Mouse (Mus musculus) kidney, adult 10 weeks (tissue): ENCODE measurements around the gene Acad11. TPM values are rescaled to one million over a fixed set of nuclear protein-coding genes. Genes with fewer than 3 reads are reported as not detected.

Experiments
- polyA plus RNA-seq: library from polyadenylated mRNA; stranded (reverse); fragments of 350-450 nt; fragmentation: Illumina TruSeq; extraction: RNeasy Lipid Tissue Mini Kit (QIAGEN cat#74804); gene quantifications from one replicate; pipeline ENCODE4 v1.2.3, GENCODE M21; 2014; ENCODE audit warnings: low read depth, low replicate concordance

Gene Acad11
- 223 TPM for polyA plus RNA-seq

DNA sequence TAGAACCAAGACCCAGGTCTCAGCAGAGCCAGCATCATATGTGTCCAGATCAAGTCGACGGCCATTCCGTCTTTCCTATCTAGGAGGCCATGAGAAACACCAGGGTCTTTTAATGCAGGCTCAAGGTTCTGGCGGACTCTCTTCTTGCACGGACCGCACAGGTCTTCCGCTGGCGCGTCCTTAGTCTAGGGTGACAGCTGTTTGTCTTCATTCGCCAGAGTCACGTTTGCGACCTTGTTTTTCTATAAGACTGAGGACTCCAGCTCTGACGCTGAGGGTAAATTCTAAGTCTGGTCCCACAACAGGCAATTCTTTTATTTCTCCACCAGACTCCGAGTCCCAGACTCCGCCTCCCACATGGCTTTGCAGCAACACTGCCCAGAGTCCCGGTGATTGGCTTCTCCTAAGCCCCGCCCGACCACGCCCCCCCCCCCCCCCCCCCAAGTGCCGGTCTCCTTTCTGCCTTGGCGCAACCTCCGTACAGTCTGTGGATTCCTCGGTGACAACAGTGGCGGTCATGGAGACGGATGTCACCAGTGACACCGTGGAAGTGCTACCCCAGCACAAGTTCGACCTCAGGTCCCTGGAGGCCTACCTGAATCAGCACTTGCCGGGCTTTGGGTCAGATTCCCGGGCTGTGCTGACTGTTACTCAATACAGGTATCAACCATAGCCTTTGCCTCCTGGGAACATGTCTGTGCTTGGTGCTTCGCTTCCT is at the start of gene Acad11:
Gene Acad11 (plus strand): TSS at position 134 of the 718 bp plus-strand sequence.

DNA sequence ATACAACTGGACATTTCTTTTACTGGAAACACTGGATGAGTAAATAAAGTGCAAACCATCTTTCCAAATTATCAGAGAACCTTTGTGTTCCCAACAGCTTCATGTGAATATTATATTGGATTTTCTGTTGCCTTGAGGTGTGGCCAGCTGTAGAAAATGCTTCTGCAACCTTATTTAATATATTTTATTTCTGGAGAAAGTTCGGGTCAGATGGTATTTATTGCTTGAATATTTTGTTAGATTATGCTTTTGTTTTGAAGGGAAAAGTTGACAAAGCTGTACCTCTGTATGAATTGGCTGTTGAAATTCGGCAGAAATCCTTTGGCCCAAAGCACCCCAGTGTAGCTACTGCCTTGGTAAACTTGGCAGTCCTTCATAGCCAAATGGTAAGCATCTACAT is 22.8 kb upstream of the Acad11 start, which contains the start of gene Gm28305:
Gene Gm28305 (plus strand): TSS at position 301 of the 400 bp plus-strand sequence.

DNA sequence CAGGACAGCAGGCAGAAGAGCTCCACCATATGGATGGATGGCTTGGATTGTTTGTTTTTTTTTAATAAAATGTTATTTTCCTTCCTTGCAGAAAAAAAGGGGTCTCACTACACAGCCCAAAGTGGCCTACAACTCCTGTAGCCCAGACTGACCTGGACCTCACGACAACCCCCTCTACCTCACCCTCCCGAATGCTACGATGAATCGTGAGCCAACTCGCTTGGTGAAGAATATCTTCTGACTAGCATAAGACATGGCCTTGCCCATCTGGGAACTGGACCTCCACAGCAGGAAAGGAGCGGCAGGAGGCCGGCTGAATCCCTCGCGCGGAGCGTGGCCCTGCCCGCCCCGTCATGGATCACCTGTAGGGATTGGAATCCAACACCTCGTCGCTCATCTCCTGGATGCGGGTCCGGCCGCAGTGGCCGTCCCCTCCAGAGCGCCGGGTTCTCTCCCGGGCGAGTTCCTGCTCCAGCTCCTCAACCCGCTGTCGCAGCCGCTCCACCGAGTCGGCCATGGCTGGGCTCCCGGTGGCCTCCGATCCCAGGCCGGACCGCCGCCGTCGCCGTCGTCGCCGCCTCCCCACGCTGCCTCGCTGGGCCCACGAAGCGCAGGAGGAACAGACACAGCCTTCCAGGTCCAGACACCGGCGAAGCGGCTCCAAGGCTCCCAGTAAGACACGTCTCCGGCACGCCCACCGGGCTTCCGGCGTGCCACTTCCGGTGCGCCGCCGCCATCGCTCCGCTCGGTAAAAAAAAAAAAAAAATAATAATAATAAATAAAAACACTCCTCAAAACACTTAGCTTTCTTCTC is 540 bp upstream of the Acad11 start, which contains the start of gene Uba5:
Gene Uba5 (minus strand): TSS at position 705 of the 814 bp plus-strand sequence.

DNA sequence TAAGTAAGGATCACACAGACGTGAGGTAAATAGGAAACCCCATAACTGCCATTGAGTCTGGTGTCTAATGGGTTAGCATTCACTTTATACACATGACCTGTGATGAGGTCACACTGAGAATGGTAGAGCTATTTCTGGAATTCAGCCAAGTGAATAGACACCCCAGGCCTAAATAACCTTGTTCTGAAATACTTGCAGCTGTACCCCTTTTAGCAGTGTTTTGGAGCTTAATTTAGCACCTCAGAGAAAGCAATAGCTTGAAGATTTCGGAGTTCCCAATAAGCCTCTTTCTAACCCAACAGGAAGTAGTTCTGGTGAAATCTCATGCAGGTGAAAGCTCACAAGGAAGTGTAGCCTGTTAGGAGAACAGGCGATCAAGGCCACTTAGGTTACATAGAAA is 63.7 kb downstream of the Acad11 start, which contains the start of gene Ackr4:
Gene Ackr4 (minus strand): TSS at position 101 of the 400 bp plus-strand sequence.

Other genes starting within 250 kb of the Acad11 start
- 5.4 TPM for gene Nphp3, start 60.8 kb upstream of the Acad11 start, polyA plus RNA-seq
- gene Gm28305, start 22.7 kb upstream of the Acad11 start, polyA plus RNA-seq: not detected
- 53.1 TPM for gene Uba5, start 243 bp upstream of the Acad11 start, polyA plus RNA-seq
- 0.57 TPM for gene Ackr4, start 63.6 kb downstream of the Acad11 start, polyA plus RNA-seq
- gene Dnajc13, start 199.6 kb downstream of the Acad11 start, polyA plus RNA-seq: 111 TPM